Mouse (Mus musculus) thymus, postnatal 0 days (tissue): Measurements from ENCODE around the gene C9orf72. TPM values are rescaled to one million over a fixed set of nuclear protein-coding genes. Genes with fewer than 3 reads are reported as not detected.

ENCODE experiments used
- DNase-seq: peaks from one replicate; pipeline ENCODE4 v3.0.0-alpha.2; 2015; ENCODE audit warnings: low spot score
- polyA plus RNA-seq: library from polyadenylated mRNA; unstranded; fragments of >200 nt; fragmentation: Nextera tagmentation; extraction: Ambion mirVana; gene quantifications from 2 replicates; pipeline ENCODE4 v1.2.1, GENCODE M21; 2015

The C9orf72 gene
- polyA plus RNA-seq, 1 experiment from 2014 or later = 7.3 TPM

DNA sequence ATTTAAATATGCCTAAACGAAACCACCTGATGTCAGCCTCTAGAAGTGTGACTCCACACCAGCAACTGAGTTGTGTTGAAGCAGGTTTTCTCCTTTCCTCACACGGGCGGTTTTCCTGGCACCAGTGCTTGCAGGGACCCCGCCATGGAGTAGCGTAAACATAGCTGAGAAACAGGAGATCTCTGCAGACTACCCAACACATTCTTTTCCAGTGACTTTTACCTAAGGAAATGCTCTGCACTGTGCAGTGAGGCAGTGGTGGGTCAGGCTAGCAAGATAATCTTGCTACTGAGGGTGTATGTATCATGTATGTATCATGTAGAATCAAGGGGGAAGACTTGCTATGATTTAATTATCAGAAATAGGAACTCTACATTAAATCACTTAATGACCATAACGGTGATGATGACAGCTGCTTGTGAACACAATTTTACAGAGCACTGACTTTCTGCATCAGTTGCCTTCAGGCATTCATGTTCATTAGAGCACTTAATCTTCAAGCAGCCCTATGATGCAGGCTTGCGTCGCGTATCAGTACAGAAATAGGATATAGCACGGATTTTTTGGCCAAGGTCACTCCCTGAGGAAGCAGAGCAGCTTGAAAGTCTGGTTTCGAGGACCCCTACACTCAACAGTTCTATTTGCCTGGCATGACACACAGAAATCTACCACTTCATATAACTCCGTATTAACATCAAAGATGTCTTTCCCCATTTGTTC lies 47.9 kb downstream of the C9orf72 start:
- no peak for DNase-seq

DNA sequence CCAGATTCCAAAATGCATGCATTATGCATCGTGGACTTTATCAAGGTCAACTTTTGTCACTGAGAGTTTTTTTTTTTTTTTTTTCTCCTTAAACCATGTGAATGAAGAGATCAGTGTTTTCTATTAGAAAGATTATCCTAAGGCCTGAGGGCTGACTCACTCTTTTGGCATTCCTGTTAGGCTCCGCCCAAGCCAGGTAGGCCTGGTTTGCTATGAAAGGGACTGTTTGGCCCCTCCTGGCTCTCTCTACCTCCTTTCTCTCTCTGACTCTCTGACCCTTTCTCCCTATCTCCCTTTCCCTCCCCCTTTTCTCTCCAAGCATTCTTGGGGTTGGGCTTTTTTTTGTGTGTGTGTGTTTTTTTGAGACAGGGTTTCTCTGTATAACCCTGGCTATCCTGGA lies 50.4 kb downstream of the C9orf72 start:
- DNase-seq = no peak

DNA sequence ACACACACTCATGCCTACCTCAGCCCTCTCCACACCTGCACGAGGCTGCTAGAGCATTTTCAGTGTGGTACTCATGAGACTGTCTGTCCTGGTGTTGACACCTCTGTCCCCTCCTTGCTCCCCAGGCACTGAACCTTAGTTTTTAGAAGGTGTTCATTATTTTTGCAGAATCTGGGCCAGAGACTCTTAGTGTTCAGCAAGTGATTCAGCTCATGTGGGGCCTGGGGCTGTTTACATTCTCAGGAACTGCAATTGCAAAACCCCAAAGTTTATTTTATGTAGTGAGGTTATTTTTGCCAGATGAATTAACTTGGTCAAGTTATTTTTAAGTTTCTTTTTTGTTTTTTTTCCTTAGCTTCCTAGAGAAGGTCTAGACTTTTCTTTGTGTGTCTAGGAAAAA lies 52.4 kb downstream of the C9orf72 start:
- no peak for DNase-seq

DNA sequence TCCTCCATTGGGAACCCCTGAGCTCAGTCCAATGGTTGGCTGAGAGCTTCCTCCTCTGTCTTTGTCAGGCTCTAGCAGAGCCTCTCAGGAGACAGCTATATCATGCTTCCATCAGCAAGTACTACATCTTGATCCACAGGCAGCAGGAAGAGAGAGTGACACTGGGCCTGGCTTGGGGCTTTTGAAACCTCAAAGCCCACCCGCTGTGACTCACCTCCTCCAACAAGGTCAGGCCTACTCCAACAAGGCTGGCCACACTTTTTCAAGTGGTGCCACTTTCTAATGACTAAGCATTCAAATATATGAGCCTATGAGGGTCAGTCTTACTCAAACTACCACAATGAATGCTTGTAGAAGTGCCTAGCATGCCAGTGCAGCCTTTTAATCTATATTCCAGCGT lies 53.5 kb downstream of the C9orf72 start:
- DNase-seq = no peak

DNA sequence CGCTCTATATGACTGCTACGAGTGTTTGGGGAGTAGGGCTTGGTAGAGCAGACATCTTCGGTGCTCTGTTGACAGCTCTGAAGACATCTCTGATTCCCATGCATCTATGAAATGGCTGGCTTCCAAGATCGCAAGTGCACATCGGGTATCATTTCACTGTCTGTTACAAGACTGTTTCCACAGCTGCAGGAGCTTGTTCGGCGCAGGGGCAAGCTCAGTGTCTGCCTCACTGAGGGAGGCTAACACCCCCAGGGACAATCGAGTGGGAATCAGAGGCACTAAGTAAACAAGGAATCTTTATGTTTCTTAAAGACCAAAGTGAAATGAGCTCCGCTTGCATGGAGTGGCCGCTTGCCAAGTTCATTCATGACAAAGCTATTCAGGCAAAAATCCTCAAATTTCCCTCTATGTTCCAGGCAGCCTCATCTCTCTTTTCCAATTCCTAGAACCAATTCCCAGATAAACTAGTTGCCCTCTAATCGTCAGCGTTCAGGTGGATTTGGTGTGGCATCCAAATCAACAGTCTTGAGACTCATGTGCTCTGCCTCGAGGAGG lies 56.3 kb downstream of the C9orf72 start:
- DNase-seq = no peak

DNA sequence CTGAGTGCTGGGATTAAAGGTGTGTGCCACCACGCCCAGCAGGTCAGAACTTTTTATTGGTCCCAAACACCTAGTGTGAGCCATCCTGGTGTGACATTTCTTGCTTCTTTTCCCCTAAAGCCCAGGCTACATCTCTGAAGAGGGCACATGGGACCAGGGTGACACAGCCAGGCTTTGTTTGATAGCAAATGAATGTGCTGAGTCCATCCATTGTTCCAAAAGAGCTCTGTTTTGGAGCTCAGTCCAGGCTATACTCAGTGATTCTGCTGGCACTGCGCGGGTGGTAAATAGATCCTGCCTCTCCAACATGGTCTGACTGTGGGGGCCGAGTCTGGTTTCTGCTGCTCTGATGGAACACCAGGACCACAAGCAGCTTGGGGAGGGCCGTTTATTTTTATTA lies 58.1 kb downstream of the C9orf72 start:
- DNase-seq = no peak

DNA sequence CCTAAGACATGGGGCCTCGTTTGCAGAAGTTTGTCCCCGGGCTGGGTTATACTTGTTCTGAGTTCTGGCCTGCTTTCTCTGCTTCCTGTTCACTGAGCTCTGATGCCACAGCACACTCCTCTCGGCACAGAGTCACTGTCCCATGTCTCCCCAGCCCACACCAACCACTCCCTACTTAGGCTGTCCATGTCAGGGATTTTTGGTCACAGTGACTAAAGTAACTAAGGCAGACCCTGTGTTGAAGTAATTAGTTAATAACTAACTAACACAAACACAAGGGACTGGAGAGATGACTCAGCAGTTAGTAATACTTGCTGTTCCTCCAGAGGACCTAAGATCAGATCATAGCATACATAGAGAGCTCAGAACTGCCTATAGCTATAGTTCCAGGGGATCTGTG lies 60.0 kb downstream of the C9orf72 start:
- no peak for DNase-seq

DNA sequence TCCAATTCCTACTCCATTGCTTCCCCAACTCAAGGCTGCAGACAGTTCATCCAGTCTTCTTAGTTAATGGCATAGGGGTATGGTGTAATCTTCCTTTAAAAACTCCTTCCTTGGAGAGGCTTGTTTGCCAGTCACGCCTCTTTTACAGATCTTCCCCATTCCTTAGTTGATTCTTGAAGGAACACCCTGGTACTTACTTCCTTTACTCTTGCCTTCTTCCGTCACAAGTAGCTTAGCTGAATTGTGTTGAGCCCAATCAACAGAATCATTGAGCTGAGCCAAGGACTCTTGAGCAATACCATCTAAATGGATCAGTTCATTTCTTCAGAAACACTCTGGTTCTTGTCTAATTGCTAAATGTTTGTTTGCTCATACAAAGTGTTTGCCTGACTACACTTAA lies 60.7 kb downstream of the C9orf72 start:
- no peak for DNase-seq

DNA sequence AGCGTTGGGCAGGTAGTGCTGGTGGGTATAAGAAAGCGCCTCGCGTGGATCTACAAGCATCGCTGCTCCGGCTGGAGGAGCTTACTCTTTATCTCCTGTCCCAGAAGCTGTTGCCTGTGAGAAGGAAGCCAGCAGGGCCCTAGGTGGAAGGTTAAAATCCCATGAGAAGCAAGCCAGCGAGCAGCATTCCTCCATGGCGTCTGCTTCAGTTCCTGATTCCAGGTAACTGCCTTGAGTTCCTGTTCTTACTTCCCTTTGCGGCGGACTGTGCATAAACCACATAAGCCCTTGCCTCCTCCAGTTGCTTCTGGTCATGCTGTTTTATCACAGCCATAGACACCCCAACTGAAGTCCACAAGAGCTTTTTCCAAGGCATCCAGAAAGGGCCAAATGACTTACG lies 68.2 kb downstream of the C9orf72 start:
- no peak for DNase-seq

DNA sequence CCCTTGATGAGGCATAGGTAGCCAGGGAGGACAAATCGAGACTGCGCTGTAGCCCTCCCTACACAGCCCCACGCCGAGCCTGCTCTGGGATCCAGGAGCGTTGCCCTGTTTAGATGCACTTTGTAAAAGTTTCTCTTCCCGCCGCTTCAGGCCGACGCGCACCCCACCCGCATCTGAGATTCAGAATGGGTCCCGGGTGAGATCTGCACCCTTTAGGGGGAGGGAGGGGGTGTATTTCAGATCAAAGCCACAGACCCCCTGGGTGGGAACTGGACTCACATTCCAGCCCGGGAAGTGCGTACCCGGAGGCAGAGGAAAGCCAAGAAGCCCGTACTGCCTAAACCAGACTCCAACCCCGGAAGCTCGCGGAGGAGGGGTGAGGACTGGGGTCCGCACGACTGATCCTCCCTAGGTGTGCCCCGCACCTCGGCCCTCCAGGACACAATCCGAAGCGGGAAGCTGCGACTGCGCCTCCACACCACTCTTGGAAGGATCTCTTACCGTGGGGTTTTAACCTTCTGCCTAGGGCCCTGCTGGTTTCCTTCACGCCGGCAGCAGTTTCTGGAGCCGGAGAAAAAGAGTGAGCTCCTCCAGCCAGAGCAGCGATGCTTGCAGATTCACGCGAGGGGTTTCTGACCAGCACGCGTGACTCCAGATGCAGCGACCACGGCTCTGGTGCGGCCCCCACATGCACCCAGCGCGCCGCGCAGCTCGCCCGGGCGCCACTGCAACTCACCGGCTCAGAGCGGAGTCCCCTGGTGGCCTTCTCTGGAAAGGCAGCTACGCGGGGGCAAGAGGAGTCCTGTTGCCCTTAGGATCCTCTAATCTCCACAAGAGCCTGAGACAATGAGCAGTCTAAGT lies 69.0 kb downstream of the C9orf72 start, which contains the start of gene Mob3b:
TSS of gene Mob3b (minus strand) at position 734 of the 861 bp plus-strand sequence.
- DNase-seq = peak; percentile 87

DNA sequence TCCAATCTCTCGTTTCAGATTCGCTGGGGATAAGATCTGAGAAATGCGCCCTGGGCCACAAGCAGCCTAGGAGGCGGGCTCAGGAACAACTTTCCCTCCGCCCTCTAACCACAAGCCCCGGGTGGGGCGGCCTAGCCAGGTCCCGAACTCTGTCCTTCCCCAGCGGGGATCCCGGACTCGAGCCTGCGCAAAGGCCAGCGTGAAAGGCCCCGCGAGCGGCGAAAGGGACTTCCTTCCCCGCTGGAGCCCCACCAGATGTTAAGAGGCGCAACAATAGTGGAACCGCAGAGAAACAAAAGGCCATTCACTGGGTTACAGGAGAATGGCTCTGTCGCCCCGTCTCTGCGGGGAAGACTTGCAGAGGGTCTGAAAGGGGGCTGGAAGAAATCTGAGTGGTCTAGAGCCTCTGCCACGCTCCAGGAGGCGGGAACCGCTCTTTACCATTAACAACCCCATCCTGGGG lies 69.8 kb downstream of the C9orf72 start:
- DNase-seq = peak; percentile 59

DNA sequence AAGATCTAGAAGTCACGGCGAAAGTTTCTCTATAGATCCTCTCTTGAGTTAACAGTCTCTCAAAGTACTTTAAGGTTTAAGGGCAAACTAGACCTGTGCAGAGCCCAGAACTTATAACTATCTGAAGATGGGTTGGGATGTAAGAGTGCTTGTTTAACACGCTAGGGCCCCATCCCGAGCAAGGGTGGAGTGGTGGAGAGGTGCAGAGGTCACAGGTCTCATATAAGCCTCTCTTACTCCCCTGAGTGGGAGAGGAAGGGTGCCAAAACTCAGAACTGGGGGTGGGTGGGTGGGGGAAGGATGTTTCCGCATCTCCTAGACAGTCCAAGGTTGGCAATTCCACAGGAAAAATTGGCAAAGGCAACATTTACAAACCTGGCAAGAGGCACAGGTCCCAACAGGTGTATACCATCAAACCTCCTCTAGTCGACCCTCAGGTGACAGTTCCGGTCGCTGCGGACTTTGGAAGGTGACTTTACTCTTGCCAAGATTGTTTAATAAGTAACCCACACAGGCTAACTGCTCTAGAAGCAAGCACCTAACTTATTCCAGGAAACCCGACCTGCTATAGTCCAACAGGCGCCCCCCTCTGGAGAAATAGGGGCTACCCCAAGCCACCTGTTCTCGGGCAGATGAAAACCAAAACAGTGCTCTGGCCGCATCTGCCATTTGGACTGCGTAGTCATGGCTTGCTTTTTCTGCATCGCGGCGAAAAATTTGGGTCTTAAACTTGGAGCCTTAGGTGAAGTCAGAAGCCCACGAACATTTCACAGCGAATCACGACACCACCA lies 70.6 kb downstream of the C9orf72 start:
- DNase-seq = peak; percentile 51

DNA sequence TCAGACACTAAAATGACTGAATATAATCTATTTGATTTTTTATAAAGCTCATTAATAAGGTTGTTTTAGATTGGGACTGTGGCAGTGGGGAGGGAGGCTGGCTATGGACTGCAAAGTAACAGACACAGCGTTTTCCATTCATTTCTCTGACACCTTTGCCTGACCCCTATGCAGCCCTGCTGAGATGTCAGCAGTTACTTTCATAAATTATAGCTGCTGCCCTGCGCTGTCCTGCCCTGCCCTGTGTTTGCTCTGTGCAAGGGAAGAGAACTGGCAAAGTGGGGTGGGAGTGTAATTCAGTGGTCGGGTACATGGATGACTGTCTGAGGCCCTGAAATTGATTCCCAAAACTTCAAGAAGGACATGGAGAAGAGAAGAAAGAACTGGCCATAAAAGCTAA lies 71.9 kb downstream of the C9orf72 start:
- DNase-seq = no peak

DNA sequence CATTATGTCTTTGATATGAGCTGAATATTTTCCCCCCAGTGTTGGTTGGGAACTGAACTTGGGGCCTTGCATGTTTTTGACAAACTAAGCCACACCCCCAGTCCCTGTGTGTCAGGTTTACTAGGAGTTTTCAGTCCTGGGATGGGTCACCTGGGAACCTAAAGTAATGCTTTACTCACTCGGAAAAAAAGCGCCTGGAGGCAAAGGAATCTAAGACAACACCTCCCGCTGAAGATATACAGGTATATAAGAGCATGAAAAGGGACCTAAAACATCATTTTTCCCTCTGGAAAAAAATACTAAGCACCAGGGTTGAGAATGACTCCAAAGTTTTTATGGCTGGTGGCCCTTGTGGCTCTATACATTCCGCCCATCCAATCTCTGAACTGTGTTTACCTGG lies 74.2 kb downstream of the C9orf72 start, which contains the start of gene Ifnk:
TSS of gene Ifnk (plus strand) at position 301 of the 400 bp plus-strand sequence.
- DNase-seq = no peak

DNA sequence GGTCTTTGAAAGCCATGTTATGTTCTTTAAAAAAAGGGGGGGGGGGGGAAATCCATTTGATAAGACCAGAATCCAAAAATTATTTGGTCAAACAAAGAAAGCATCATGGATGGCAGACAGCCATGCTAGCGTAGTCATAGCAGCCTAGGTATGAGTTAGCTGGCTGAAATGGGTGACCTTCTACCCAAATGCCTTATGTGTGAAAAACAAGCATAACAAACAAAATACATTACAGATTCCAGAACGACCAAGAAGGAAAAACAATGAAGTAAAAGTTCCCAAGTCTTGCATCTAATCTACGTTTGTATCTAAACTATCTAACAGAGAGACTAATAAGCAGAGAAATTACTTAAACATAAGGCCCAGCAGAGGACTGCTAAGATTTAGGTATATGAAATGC lies 75.3 kb downstream of the C9orf72 start:
- no peak for DNase-seq

DNA sequence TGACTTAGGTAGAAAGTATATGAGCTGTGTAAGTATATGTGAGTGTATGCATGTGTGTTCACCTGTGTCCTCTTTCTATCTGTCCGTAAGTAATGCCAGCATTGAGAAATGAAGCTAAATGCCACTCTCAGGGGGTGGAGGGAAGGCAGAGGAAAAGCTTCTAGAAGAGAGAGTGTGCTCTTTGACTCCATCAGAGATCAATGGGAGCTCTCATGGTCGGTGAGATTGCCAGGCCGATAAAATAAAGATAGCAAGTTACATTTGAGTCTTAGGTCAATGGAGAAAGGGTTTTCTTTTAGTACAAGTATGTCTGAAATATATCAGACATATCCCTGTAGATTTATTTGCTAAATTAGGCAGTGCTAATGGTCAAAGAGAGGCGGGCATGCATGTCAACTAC lies 77.6 kb downstream of the C9orf72 start:
- no peak for DNase-seq

DNA sequence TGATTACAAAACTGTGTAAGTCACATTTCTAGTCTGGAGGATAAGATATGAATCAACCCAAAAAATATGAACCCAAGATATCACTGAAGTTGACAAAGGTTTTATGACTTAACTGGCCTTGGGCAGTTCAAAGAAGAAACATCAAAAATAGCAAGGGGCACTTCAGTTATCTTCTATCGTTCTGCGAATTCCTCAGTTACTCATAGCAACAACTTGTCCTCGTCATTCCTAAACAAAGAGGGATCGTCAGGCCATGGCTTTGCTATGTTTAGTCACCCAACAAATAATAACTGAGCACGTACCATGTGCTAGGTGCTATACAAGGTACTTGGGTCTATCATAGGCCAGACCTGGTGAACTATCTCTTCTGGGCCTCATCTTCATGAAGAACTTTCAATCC lies 79.4 kb downstream of the C9orf72 start:
- no peak for DNase-seq

DNA sequence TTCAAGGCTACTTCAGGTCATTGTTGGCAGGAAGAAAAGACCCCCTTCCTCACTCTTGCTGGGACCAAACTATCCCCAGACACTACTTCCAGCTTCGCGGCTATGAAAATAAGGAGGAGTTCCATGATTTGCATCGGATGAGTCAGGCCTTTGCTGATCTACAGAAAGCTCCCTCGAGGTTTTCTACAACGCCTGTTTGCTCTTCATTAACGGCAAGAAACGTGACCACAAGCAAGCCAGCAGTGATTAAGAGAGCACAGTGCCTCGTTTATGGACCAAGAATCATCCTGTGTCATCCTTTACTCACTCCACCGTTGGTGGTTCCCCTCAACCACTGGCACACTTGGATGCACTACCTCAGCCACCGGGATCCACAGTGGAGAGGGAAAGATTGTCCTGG lies 80.2 kb downstream of the C9orf72 start:
- DNase-seq = no peak

DNA sequence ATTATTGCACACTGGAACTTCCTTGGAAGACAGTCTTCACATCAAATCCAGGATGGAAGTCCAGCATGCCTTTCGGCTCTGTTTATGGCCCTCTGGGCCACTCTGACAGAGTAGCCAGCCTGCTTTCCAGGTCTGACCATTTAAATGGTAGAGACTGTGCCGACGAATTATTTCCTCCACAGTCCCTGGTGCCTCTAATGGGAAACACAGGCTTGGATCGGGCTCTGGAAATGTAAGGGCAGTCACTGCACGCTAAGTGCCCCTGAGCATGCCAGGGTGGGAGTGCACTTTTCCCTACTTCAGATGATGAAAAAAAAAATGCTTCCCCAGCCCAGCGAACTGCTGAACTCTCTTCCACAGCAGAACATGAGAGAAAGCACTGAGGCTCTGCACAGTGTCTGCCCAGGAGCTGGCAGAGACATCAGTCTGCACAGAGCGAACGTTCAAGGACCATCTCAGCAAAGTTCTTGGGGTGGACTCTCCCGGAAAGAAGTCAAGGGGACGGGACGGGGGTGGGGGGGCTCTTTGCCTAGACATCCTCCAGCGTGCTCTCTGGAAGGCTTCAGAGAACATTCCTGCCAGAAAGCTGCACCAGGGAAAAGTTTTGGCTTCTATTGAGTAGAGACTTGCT lies 82.4 kb downstream of the C9orf72 start:
- no peak for DNase-seq
